Mouse (Mus musculus): ENCODE data around the gene Cbx1. TPM values are rescaled to one million over a fixed set of nuclear protein-coding genes. Genes with fewer than 3 reads are reported as not detected.
A peak's percentile ranks its signal among the peaks of the same experiment; 100 is the strongest.

The Cbx1 gene
- polyA plus RNA-seq, 1 experiment from 2014 or later, result 99.7 TPM

DNA sequence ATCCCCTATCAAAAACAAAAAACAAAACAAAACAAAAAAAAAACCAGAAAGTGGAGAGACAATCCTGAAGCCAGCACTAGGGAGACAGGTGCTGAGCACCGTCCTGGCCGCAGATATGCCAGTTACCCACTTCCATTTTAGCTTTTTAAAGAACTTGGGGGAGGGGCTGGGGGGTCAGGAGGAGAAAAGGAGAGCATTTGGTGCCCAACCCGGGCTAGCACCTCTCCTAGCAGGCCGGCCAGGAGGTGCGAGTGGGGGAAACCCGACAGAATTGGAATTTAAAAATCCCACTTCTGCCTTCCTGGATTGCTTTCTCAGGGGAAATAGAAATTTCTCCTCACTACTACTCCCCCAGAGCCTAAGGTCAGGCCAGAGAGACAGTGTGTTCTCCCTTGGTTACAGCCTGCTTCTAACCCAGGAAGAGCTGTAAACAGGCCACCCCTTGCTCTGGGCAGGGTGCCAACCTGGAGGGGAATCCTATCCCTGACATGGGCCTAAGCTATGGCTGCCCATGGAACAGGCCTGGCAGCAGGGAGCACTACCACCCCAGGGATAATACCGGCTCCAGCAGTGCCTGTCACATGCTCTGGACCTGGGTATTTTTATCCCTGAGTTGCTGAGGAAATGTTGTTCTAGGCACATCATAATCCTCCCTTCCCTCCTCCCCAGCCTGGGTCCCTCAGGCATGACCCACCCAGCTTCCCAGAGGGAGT lies 36.0 kb downstream of the Cbx1 start:
- Histone ChIP-seq H3K4me3 (ENCODE audit: low read depth, low read length) (peak overlapping the region; percentile 43; the same call in 1 of the 2 replicates), H3K27me3 (replicated peaks; ENCODE audit: control insufficient read depth, insufficient read depth, low read length) (no peaks in the 10 kb centered on the region), H3K4me2 (ENCODE audit: low read length) (peak overlapping the region; percentile 92), H3K4me1 (ENCODE audit: control insufficient read depth, insufficient read depth, low read length) (peaks cover 48% of the 10 kb centered on the region), H3K36me3 (ENCODE audit: control insufficient read depth, insufficient read depth, low read length) (peaks cover 53% of the 10 kb centered on the region), H3K27ac (ENCODE audit: low read depth, low read length) (peak overlapping the region; percentile 86), H3K9ac (ENCODE audit: low read length) (peak overlapping the region; percentile 66), H3K9me3 (replicated peaks; ENCODE audit: control insufficient read depth, low read length) (no peaks in the 10 kb centered on the region)
- DNase-seq (ENCODE audit: low spot score), result peak; percentile 53
- 36% methylated on average over 7 of the region's 7 CpGs for WGBS
- ATAC-seq, result no peak

DNA sequence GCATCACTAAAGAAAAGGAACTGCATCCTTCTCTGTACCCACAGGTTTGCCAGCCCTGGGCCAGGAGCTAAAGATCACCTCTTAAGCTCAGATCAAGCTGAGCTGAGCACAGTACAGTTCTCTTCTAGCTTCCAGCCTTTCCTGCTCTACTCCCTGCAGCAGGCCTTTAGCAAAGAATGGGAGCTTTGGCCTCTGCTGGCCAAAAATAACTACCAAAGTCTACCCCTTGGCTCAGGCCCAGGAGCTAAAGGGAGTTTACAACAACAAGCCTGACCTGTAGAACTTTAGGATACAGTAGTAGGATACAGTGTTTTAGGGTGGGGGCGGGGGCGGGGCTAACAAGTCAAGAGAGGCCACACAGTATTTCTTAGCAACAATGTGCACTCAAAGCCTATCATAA lies 37.6 kb downstream of the Cbx1 start:
- no peaks in the 10 kb centered on the region for H3K9me3 ChIP-seq (replicated peaks; ENCODE audit: control insufficient read depth, low read length)
- ATAC-seq, result no peak
- peaks cover 51% of the 10 kb centered on the region for H3K4me1 ChIP-seq (ENCODE audit: control insufficient read depth, insufficient read depth, low read length)
- 85% methylated on average over 2 of the region's 2 CpGs for WGBS
- no peak overlapping the region for H3K4me3 ChIP-seq (ENCODE audit: low read depth, low read length)
- peak overlapping the region; percentile 18 for H3K4me2 ChIP-seq (ENCODE audit: low read length)
- H3K27ac ChIP-seq (ENCODE audit: low read depth, low read length), result no peak overlapping the region; the same call in 1 of the 2 replicates
- no peak for DNase-seq (ENCODE audit: low spot score)
- no peak overlapping the region for H3K9ac ChIP-seq (ENCODE audit: low read length)
- H3K27me3 ChIP-seq (replicated peaks; ENCODE audit: control insufficient read depth, insufficient read depth, low read length), result no peaks in the 10 kb centered on the region
- peaks cover 37% of the 10 kb centered on the region for H3K36me3 ChIP-seq (ENCODE audit: control insufficient read depth, insufficient read depth, low read length)

DNA sequence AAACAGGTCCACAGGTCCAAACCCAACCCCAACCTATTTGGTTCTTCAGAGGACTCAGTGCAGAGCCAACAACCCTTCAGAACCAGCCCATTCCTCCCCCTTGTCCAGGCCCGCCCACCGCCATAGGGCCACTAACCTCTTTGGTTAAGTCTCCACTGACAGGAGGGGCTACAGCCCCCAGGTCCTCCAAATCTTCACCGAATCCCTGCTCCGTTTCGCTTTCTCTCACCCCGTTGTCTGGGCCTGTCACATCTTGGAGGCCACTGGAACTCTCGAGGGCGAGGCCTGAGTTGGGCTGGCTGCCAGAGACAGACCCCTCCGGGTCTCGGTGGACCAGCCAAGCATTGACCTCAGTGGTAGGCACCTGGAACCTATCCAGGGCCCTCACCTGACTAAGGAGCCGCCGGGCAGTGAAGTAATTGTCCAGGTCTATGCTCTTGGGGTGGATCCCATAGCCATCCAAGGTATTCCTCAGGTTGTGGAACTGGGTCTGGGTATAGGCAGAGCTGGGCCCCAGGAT lies 38.2 kb downstream of the Cbx1 start:
- H3K27ac ChIP-seq (ENCODE audit: low read depth, low read length), result no peak overlapping the region
- H3K9ac ChIP-seq (ENCODE audit: low read length), result no peak overlapping the region
- no peak overlapping the region for H3K4me3 ChIP-seq (ENCODE audit: low read depth, low read length)
- no peaks in the 10 kb centered on the region for H3K27me3 ChIP-seq (replicated peaks; ENCODE audit: control insufficient read depth, insufficient read depth, low read length)
- H3K4me1 ChIP-seq (ENCODE audit: control insufficient read depth, insufficient read depth, low read length), result peaks cover 51% of the 10 kb centered on the region
- no peaks in the 10 kb centered on the region for H3K9me3 ChIP-seq (replicated peaks; ENCODE audit: control insufficient read depth, low read length)
- DNase-seq (ENCODE audit: low spot score) (no peak), ATAC-seq (no peak)
- peaks cover 31% of the 10 kb centered on the region for H3K36me3 ChIP-seq (ENCODE audit: control insufficient read depth, insufficient read depth, low read length)
- H3K4me2 ChIP-seq (ENCODE audit: low read length), result peak overlapping the region; percentile 18
- WGBS, result 80% methylated on average over 12 of the region's 12 CpGs

DNA sequence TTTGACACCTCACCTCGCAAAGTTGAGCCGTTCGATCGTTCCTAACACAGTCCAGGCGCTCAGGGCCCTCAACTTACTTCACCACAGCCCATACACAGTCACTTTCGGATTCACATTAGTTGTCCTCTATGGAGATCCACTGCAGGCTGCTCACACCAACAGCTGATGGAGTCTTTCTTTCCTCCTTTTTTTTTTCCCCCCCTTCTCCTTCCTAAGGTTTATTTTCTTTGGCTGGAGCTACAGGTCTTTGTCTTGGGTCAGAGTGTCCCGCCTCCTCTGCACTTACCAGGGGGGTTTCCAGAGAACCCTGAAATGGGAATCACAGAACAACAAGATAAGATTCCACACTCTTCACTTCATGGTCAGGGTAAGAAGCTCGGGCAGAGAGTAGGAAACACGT lies 39.0 kb downstream of the Cbx1 start:
- H3K27ac ChIP-seq (ENCODE audit: low read depth, low read length), result no peak overlapping the region
- no peaks in the 10 kb centered on the region for H3K27me3 ChIP-seq (replicated peaks; ENCODE audit: control insufficient read depth, insufficient read depth, low read length)
- no peak overlapping the region for H3K4me3 ChIP-seq (ENCODE audit: low read depth, low read length)
- peaks cover 51% of the 10 kb centered on the region for H3K4me1 ChIP-seq (ENCODE audit: control insufficient read depth, insufficient read depth, low read length)
- no peak for DNase-seq (ENCODE audit: low spot score)
- WGBS, result 83% methylated on average over 9 of the region's 9 CpGs
- H3K4me2 ChIP-seq (ENCODE audit: low read length), result peak overlapping the region; percentile 20; the same call in 1 of the 2 replicates
- H3K9me3 ChIP-seq (replicated peaks; ENCODE audit: control insufficient read depth, low read length), result no peaks in the 10 kb centered on the region
- no peak for ATAC-seq
- H3K9ac ChIP-seq (ENCODE audit: low read length), result peak overlapping the region; percentile 37; the same call in 1 of the 2 replicates
- peaks cover 24% of the 10 kb centered on the region for H3K36me3 ChIP-seq (ENCODE audit: control insufficient read depth, insufficient read depth, low read length)

DNA sequence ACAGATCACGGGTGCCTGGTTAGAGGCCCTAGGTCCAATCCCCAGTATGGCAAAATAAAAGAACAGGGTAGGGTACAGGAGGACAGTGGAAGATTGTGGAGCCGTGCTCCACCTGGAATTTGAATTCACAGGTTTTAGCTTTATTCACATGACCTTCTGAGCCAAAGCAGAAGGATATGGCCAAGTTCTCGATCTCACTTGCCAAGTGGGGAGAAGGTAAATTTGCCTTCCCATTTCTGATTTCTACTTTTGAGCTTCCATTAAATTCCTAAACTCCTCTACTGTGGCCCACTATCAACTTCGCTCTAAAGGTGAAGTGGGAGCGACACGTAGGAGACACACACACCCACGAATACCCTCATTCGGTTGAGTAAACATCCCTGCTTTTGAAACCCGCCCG lies 40.0 kb downstream of the Cbx1 start:
- Histone ChIP-seq H3K36me3 (ENCODE audit: control insufficient read depth, insufficient read depth, low read length) (peaks cover 24% of the 10 kb centered on the region), H3K27ac (ENCODE audit: low read depth, low read length) (peak overlapping the region; percentile 95; the same call in 1 of the 2 replicates), H3K4me3 (ENCODE audit: low read depth, low read length) (peak overlapping the region; percentile 96), H3K4me2 (ENCODE audit: low read length) (peak overlapping the region; percentile 84), H3K27me3 (replicated peaks; ENCODE audit: control insufficient read depth, insufficient read depth, low read length) (no peaks in the 10 kb centered on the region), H3K9ac (ENCODE audit: low read length) (peak overlapping the region; percentile 95), H3K9me3 (replicated peaks; ENCODE audit: control insufficient read depth, low read length) (no peaks in the 10 kb centered on the region), H3K4me1 (ENCODE audit: control insufficient read depth, insufficient read depth, low read length) (peaks cover 45% of the 10 kb centered on the region)
- ATAC-seq (no peak), DNase-seq (ENCODE audit: low spot score) (no peak)
- WGBS, result 14% methylated on average over 10 of the region's 10 CpGs

DNA sequence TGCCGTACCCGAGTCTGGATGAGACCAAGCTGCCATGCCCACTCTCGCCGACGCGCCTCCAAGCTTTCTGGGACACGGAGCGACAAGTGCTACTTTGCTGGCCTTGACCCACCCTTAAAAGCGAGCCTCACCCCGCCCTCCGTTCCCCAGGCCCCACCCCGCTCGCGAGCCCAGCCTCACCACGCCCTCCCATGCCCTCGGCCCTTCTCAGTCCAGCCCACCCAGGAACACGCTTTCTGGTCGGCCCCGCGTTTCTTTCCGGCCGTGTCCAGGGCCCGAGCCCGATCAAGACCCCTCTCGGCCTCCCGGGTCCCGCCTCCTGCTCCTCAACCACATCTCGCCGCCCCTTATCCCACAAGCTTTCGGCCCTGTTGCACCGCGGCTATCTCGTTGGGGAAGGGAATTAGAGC lies 40.5 kb downstream of the Cbx1 start:
- peak; percentile 61 for DNase-seq (ENCODE audit: low spot score)
- 0% methylated on average over 33 of the region's 33 CpGs for WGBS

DNA sequence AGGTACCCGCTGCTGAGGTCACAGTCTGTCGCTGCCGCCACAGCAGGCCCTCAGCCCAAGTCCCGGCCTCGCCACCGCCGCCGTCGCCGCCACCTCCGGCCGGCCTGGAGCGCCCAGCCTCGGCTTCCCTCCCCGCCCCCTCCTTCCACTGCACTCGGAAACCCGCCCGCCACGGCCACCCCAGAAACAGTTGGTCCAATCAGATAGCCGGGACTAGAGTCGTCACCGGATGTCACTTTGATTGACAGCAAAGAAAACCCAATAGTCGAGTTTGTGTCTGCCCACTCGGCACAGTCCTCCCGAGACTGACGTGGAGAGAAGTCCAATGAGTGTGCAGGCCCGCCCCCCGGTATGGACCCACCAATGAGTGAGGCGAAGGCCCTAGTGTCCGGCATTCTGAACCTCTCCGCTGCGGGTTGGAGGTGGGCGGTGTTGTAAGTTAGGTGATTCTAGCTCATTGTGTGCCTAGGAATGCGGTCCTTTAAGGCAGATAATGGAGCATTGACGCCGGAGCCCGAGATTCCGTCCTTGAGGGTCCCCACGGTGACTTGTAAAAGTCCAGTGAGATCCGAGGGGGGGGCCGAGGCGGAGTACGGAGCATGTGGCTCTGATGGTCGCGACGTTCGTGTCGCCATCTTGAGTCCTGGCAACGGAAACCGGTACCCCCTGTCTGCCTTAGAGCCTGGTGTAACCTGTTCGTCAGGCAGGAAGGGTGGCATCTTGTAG lies 41.0 kb downstream of the Cbx1 start, which contains the start of gene Nfe2l1:
Gene Nfe2l1 (minus strand): TSS at position 156 of the 726 bp plus-strand sequence.
- H3K27me3 ChIP-seq (replicated peaks; ENCODE audit: control insufficient read depth, insufficient read depth, low read length), result no peaks in the 10 kb centered on the region
- peak within 1 kb of the TSS; percentile 84 for H3K4me2 ChIP-seq (ENCODE audit: low read length)
- peak within 1 kb of the TSS; percentile 95 for H3K9ac ChIP-seq (ENCODE audit: low read length)
- WGBS, result under 1% methylated on average over 51 of the region's 51 CpGs
- peak within 1 kb of the TSS; percentile 95 for H3K27ac ChIP-seq (ENCODE audit: low read depth, low read length)
- H3K4me3 ChIP-seq (ENCODE audit: low read depth, low read length), result peak within 1 kb of the TSS; percentile 96
- peaks cover 37% of the 10 kb centered on the region for H3K4me1 ChIP-seq (ENCODE audit: control insufficient read depth, insufficient read depth, low read length)
- peaks cover 24% of the 10 kb centered on the region for H3K36me3 ChIP-seq (ENCODE audit: control insufficient read depth, insufficient read depth, low read length)
- peak; percentile 99 for ATAC-seq
- H3K9me3 ChIP-seq (replicated peaks; ENCODE audit: control insufficient read depth, low read length), result no peaks in the 10 kb centered on the region
- DNase-seq (ENCODE audit: low spot score), result peak; percentile 100

More for the DNA sequence above, 40.5 kb downstream of the Cbx1 start:
- Histone ChIP-seq H3K36me3 (ENCODE audit: control insufficient read depth, insufficient read depth, low read length) (peaks cover 24% of the 10 kb centered on the region), H3K27ac (ENCODE audit: low read depth, low read length) (peak overlapping the region; percentile 95), H3K9ac (ENCODE audit: low read length) (peak overlapping the region; percentile 95), H3K27me3 (replicated peaks; ENCODE audit: control insufficient read depth, insufficient read depth, low read length) (no peaks in the 10 kb centered on the region), H3K9me3 (replicated peaks; ENCODE audit: control insufficient read depth, low read length) (no peaks in the 10 kb centered on the region), H3K4me1 (ENCODE audit: control insufficient read depth, insufficient read depth, low read length) (peaks cover 43% of the 10 kb centered on the region), H3K4me2 (ENCODE audit: low read length) (peak overlapping the region; percentile 84), H3K4me3 (ENCODE audit: low read depth, low read length) (peak overlapping the region; percentile 96)
- peak; percentile 24 for ATAC-seq

DNA sequence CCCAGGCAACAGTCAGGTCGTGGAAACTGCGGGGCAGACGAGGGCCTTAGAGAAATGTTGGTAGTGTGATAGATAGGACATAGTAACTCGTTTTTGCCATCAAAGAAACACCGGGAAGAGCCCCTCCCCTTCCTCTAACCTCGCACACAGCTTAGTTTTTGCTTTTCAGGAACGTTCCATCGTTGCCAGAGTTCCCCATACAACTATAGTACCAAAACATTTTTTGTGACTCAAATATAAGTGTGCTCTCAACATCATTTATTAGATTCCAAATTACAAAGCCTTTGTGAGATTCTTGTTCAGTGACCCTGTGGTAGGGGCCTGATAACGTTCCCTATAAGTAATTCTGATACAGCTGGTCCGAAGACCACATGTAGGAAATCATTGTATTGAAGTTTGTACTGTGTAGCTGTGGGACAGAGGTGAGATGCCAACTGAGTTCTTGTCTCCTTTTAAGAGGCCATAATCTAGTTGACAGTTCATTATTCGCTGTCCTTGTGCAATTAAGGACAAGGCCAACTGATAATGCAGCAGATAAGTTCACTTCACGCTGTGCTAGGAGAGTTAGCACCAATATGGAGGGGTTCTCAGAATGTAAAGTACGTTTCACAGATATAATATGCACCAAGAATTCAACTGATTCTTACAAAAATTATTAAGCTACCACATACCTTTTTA lies 41.8 kb downstream of the Cbx1 start:
- Histone ChIP-seq H3K36me3 (ENCODE audit: control insufficient read depth, insufficient read depth, low read length) (peaks cover 24% of the 10 kb centered on the region), H3K4me2 (ENCODE audit: low read length) (peak overlapping the region; percentile 55), H3K9ac (ENCODE audit: low read length) (peak overlapping the region; percentile 64), H3K27ac (ENCODE audit: low read depth, low read length) (peak overlapping the region; percentile 94), H3K9me3 (replicated peaks; ENCODE audit: control insufficient read depth, low read length) (no peaks in the 10 kb centered on the region), H3K4me3 (ENCODE audit: low read depth, low read length) (peak overlapping the region; percentile 96), H3K27me3 (replicated peaks; ENCODE audit: control insufficient read depth, insufficient read depth, low read length) (no peaks in the 10 kb centered on the region), H3K4me1 (ENCODE audit: control insufficient read depth, insufficient read depth, low read length) (peaks cover 31% of the 10 kb centered on the region)
- DNase-seq (ENCODE audit: low spot score) (no peak), ATAC-seq (no peak)
- whole genome bisulfite sequencing, result 19% methylated on average over 13 of the region's 13 CpGs
